18 mouse cellular contexts compared by ENCODE assay signal in the genomic region with DNA sequence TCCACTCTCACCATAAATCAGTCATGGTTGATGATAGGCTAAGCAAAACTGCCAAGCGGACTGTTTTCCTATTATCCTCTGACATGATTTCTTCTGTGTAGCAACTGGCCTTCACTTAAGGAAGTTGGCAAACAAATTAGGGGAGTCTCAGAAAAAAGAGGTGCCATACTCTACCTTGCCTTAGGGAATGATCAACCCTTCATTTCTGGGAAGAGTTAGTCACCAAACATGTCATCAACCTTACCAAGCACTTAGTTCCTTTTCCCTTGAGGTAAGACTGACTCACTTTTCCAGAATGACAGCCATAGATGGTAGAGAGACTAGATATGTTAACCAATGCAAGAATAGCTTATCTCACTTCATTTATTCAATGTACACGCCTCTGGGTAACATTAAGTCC.
"Had no signal": no experiment of that assay in that cellular context is flagged by ENCODE, and none has a peak within 500 bp of the region (broad histone marks: within the 10 kb centered on the region; RNA-seq: fewer than 3 reads in every experiment).

No protein-coding gene starts in this region.

- H3K4me1 ChIP-seq: liver, embryonic 15.5 days; lung, embryonic 15.5 days; megakaryocyte, embryonic 14.5 days; midbrain, embryonic 13.5 days; midbrain, embryonic 15.5 days; neural tube, embryonic 12.5 days; stomach, embryonic 15.5 days had no signal

- H3K4me3 ChIP-seq: liver, embryonic 15.5 days; lung, embryonic 15.5 days; megakaryocyte, embryonic 14.5 days; midbrain, embryonic 13.5 days; midbrain, embryonic 15.5 days; neural tube, embryonic 12.5 days; stomach, embryonic 15.5 days had no signal

- H3K9me3 ChIP-seq: liver, embryonic 15.5 days; lung, embryonic 15.5 days; megakaryocyte, embryonic 14.5 days; midbrain, embryonic 13.5 days; midbrain, embryonic 15.5 days; neural tube, embryonic 12.5 days; stomach, embryonic 15.5 days had no signal

- H3K27ac ChIP-seq: liver, embryonic 15.5 days; lung, embryonic 15.5 days; macrophage; midbrain, embryonic 13.5 days; midbrain, embryonic 15.5 days; neural tube, embryonic 12.5 days; stomach, embryonic 15.5 days had no signal

- H3K27me3 ChIP-seq: liver, embryonic 15.5 days; lung, embryonic 15.5 days; megakaryocyte, embryonic 14.5 days; midbrain, embryonic 13.5 days; midbrain, embryonic 15.5 days; neural tube, embryonic 12.5 days; stomach, embryonic 15.5 days had no signal

- H3K9ac ChIP-seq: liver, embryonic 15.5 days; liver, postnatal 0 days; lung, embryonic 15.5 days; midbrain, embryonic 13.5 days; midbrain, embryonic 15.5 days; neural tube, embryonic 12.5 days; stomach, embryonic 15.5 days had no signal

- H3K4me2 ChIP-seq: liver, embryonic 15.5 days; lung, embryonic 15.5 days; midbrain, embryonic 11.5 days; midbrain, embryonic 13.5 days; midbrain, embryonic 15.5 days; neural tube, embryonic 12.5 days; stomach, embryonic 15.5 days had no signal

- H3K36me3 ChIP-seq: liver, embryonic 15.5 days; lung, embryonic 15.5 days; midbrain, embryonic 13.5 days; midbrain, embryonic 15.5 days; neural tube, embryonic 12.5 days; stomach, embryonic 15.5 days had no signal

- DNase-seq: liver, postnatal 0 days; lung, adult 2 months; lung, postnatal 14 days; lung, postnatal 36 days; right cerebral cortex, postnatal 14 days; thymus, adult 18-20 months; thymus, postnatal 14 days; thymus, postnatal 36 days had no signal

- ATAC-seq: liver, postnatal 0 days; lung, postnatal 0 days; midbrain, embryonic 13.5 days; midbrain, embryonic 15.5 days had no signal
